Mouse (Mus musculus) embryo, embryonic 11.5 days (tissue): ENCODE results near the gene Ifnar1.
"Not testable (repeated sequence)": the region's sequence is repeated elsewhere in the genome, so short reads cannot be mapped to it uniquely, and the experiment has no call there.

ENCODE experiments used
- DNase-seq: peaks from one replicate; pipeline ENCODE4 v3.0.0-alpha.2; 2012; ENCODE audit warnings: low read depth, low spot score

Gene Ifnar1

DNA sequence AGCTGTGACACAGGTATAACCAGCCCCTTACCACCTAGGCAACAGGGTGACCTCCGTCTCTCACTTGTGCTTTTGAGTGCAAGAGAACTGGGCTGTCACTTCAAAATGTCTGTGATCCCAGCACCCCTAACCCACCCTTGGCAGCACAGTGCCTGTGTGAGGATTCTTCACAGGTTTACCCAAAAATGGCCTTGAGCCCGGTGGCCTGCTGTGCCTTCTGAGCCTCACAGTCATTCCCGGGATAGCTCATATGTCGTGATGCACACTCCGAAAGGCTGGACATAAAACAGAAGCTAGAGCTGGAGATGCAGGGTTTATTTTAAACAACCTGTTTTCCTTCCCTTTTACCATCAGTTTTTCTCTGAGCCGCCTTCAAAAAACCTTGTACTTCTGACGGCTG lies 19.7 kb downstream of the Ifnar1 start:
- no peak for DNase-seq

DNA sequence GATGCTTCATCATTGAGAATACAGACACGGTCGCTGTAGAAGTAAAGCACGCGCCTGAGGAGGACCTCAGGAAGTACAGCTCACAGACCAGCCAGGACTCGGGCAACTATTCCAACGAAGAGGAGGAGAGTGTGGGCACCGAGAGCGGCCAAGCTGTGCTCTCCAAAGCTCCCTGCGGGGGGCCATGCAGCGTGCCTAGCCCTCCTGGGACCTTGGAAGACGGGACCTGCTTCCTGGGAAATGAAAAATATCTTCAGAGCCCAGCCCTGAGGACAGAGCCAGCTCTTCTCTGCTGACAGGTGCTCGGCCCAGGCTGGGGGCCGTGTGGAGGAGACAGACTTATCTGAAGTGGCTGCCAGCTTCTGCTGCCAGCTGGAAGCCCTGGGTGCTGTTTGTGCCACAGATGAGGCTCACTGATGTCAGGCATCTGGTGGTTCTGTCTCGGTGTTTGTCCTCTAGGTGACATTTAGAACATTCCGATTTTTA lies 20.1 kb downstream of the Ifnar1 start:
- DNase-seq, result no peak

DNA sequence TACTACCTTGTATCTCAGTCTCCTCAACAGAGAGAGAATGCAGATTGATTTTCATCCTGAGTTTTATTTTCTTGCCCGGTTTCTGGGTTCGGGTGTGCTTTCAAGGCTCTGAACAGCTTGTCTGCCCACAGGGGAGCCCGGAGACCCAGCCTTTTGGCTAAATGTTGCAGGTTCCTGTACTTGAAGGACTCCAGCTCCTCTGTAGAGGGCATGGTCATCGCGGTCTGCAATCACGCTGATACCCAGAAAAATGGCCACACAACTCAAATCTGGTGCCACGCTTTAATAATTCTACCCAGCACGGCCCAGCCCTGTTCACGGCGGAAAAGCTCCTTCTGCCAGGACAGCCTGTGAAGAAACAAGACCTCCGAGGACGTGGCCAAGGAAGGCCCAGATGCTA lies 21.4 kb downstream of the Ifnar1 start:
- DNase-seq, result no peak

DNA sequence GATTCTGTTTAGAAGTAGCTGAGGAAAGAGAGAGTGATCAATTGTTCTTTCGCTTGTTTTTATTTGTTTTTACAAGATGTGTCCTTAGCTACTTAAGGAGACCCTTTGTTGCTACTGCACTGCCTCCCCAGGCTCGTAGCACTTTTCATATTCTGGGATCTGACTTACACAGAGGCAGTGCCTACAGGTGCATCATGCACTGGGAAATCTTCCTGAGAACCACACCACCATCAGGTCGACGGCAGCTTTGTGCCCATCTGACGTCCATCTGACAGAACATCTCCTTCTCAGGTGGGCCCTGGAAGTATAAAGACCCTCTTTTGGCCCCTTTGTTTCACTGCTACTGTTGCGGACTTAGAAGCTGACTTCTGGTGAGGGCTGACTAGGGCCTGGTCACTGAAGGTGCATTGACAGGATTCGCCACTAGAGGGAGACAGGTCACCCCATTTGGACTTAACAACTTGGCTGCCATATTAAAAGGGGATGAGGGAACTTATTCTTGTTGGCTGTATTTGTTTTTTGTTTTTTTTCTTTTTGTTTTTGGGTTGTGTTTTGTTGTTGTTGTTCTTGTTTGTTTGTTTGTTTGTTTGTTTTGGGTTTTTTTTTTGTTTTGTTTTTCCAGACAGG lies 27.2 kb downstream of the Ifnar1 start:
- peak; percentile 67 for DNase-seq

DNA sequence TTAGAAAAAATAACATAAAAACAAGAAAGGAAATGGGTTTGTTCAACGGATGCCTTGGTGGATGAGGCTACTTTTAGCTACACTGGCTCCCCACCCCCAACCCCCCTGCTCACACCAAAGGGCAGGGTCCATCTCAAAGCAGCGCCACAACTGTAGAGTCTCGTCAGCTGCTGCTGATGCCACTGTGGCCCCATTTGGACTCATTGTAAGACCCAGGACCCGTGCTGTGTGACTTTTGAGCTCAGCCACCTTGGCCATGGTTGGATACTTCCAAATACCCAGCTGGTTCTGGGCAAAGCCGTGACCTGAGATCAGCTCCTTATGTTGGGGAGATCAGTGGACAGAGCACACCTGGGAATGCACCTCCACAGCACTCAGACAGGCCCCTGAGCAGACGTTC lies 28.1 kb downstream of the Ifnar1 start:
- DNase-seq, result no peak

DNA sequence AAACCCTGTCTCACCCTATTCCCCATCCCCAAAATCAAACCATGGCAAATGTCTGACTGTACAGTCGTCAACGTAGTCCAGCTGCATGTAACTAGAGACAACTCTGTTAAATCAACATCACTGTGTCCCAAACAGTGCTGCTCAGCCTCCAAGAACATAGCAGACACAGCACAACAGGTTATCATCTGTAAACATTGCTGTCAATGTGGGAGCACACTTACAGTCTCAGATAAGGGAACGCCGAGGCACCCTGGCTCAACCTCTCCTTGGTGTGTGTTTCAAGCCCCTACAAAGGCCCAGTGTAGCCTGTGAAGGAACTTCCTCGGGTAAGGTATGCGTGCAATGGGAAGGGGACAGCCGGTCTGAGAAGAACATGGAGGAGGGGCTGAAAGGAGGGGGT lies 32.0 kb downstream of the Ifnar1 start:
- no peak for DNase-seq

DNA sequence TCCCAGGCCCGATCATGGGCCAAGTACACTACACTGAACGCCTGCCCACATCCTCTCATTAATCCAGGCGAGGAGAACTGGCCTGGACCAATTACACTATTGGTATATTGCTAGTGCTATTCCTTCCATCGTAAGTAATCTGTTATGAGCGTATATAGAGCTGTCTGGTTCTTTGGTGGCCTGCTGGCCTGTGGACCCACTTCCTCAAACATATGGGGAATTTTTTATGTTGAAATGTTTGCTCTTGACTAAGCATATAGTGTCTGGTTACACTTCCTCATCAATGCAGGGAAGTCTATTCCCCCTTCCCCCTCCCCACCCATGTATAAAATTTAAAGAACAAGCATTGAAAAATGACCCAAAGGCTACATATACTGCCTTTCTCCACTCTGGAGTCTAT lies 37.0 kb downstream of the Ifnar1 start:
- no peak for DNase-seq

DNA sequence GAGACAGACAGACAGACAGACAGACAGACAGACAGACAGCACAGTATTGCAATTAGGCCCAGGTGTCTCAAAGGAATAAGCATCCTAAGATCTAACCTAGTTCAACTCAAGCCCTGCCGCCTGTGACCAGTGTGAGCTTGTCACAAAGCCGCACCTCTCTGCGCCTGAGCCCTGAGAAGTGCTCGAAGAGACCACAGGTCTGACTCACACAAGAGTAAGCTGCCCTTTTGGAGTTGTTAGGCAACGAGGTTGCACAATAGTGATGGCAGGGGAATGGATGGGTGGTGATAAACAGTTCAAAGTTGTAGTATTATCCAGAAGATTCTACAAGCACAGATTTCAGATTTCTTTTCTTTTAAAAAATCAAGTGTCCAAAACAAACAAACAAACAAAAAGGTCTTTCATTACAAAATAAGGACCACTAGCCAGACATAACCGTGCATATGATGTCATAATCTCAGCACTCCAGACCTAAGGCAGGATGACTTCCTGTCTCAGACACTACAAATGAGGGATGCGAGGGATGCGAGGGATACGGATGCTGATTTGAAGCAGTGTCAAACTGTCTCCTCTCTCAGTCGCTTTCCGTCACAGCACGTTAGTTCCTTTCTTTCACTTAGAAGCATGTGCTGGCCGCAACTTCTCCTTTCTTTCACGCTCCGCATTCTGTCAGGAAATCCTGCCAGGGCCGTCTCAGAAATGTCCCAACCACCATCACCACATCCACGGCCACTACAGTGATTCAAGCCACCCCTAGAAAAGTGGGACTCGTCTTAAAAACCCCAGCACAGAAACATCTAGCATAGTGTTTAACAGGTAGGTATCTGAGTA lies 37.7 kb downstream of the Ifnar1 start:
- DNase-seq, result no peak

DNA sequence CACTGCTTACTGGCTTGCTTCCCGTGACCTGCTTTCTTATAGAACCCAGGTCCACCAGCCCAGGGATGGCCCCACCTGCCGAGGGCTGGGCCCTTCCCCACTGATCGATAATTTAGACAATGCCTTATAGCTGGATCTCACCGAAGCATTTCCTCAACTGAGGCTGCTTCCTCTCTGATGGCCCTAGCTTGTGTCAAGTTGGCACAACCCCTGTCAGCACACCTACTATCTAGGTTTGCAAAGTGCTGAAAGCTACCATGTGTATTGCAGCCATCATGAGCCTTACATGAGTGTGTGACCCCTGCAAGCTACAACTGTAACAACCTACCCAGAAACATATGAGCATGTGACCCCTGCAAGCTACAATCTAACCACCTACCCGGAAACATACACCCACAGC lies 39.2 kb downstream of the Ifnar1 start:
- no peak for DNase-seq

DNA sequence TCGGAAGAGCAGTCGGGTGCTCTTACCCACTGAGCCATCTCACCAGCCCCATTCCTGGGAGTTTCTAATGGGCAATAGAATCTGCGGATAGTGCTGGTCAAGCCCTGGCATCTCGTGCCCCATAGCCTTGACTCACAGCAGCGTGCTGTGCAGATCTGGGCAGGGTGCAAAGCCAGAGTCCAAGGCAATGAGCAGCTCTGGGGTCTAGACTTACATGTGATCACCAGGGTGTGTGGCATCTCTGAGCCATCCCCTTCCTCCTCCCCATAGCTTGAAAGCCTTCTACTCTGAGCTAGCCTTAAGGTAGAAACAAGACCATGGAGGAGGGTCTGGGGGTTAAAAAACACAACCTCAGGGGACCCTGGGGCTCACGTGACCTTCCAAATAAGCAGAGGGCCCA lies 41.2 kb downstream of the Ifnar1 start:
- DNase-seq, result no peak

DNA sequence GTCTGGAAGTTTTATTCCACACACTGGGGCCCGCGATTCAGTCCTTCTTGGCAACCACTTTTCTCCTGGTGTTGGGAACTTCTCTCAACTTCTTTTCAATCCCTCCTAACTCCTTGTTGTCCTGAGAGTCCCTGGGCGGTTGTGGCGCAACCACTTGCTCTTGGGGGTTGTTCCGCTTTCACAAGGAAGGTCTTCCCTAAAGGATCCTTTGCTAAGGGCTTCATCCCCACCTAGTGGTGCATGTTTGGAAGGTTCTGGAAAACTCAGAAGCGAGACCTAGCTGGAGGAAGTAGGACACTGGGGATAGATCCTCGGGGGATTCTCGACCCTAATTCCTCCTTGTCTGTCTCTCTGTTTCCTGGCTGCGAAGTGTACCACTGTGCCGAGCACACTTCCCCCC lies 42.0 kb downstream of the Ifnar1 start:
- DNase-seq, result no peak

DNA sequence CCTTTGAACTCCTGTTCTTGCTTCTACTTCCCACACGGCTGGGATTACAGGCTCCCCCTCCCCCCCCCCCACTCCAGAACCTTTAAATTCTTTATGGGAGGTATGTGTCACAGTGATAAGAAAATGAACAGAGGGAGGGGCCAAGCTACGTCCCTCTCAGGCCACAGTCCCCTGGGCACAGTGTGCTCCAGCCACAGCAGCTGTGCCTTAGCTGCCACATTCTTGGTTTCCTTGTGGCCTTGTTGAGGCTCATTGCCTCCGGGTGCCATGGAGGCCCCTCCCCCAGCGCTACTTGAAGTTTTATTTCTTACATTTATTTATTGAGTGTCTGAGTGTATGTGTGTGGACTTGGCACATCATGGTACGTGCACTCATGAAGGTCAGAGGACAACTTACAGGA lies 42.5 kb downstream of the Ifnar1 start:
- no peak for DNase-seq

DNA sequence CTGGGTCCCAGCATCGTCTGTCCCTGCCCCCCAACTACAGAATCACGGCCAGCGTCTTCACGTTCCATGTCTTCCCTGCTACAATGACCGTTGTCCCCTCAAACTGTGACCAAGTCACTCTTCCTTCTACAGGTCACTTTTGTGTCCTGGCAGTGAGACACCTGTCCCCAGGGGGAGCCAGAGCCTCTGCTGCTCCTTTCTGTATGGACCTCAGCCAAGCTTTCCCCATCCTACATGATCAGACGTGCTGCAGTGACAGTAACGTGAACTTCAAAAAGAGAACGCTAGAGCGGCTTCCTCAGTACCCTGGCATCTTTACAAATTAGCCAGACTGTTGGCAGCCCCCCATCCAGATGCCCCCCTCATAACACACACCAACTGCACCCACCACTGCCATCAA lies 43.5 kb downstream of the Ifnar1 start:
- DNase-seq, result no peak

DNA sequence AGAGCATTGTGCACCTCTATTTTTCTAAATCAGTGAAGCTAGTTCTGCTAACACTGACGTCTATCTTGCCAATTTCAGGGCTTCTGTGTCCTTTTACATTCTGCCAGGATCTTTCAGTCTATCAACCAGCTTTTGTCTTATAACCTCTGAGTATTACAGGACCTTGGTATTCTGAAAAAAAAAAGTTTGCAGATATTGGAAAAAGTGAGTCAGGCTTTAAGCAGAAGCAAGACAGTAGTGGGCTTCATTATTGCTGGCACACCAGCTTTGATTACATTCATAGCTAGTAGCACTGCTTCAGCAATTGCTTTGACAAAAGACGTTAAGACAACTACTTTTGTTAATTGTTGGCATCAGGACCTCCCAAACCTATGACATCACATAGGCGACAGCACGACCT lies 45.8 kb downstream of the Ifnar1 start:
- DNase-seq, result not testable (repeated sequence)

DNA sequence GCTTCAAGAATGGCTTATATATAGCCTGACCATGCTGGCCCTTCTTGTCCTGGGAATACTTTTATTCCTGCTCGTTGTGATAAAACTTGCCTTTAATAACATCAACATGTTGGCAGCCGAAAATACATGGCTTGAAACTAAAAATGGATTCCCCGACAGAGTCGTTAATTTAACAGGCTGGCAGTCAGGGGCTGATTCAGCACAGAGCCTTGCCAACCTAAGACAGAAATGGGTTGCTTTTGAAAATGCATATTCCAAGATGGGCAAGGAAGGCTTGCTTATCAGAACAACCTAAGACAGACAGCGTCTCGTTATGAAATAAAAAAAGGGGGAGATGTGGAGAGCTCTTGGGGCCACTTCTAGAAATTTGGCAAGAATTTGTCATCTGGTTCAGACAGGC lies 46.8 kb downstream of the Ifnar1 start:
- DNase-seq, result no peak

DNA sequence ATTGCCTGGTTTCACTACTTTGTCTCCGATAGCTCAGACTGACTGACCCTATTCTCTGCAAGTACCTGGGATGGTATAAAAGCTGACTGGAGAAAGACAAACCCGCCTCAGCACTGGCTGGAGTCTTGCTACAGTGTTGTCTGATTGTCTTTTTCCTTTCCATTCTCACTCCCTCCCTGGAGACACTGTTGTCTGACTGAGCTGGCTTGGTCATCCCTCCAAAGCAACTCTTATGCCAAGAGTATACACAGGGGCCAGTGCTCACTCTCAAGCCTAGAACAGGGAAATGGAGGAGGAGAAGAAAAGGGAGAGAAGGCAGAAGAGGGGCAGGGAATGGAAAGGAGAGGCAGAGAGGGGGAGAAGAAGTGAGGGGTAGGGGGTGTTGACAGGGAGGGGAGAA lies 47.4 kb downstream of the Ifnar1 start:
- DNase-seq, result no peak

DNA sequence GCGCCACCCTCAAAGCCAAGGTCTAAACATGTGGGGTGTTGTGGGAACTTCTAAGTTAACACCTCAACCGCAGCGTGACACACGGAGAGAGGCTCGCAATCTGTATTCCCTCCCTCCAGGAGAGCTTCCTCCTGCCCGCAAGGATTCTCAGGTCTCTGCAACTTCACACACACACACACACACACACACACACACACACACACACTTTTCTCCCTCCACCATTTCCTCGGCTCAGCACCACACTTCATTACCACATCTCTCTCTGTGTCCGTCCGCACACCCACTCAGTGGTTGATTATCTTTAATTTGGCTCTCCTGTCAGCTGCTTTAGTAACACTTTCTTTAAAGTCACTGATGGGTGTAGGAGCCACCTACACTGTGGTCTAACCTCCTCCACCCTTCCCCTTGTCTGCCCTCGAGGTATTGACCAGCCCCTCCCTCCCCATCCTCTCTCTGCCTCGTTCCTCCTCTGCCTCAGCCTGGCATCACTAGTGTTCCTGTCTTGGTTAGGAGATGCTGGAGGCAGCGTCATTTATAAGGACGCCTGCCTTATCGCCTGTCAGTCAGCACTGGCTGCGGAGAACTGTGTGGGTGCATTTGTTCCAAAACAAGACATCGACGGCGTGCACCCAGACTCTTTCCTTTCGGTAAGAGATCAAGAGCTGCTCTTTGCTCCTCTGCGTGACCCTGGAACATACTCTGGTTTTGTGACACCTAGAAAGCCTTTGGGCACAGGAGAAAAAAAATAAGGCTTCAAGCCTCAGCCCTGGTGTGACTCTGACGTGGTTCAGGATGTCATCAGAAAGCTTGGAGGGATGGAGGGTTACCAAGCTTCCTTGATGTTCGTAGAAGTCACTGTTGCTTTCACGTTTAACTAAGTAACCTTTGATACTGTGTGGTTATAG lies 48.3 kb downstream of the Ifnar1 start:
- no peak for DNase-seq

DNA sequence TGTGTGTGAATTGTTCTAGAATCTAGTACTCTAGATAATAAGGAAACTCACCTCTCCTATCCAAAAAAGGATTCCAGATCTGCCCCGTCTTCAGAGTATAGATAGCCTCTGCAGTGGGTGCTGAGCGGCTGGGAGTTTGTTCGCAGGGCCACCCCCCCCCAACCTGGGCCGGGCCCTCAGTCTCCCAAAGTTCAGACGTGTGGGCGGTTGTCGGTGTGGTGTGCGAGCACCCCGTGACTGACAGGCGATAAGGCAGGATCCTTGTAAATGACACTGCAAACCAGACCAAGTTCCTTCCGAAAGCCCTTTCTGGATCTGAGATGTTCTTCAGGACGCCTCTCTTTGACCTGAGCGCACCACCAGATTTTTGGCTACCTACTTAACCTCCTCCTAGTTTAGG lies 49.4 kb downstream of the Ifnar1 start:
- peak; percentile 97 for DNase-seq

DNA sequence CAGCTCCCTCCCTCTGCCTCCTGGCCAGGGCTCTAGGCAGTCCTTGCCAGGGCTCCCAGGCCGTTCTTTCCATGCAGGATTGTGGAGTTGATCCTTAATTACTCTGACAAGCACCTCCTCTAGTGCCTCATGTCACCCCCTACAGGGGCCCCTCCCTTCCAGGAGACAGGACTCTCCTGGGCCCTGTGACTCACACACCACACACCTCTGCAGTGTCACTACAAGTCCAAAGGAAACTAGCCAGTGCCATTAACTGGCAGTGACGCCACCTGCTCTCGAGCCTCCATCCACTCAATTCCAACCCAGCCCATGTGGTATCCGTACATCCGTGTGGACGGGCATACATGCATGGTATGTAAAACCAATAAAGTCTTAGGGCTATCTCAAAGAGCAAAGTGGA lies 49.9 kb downstream of the Ifnar1 start:
- no peak for DNase-seq

DNA sequence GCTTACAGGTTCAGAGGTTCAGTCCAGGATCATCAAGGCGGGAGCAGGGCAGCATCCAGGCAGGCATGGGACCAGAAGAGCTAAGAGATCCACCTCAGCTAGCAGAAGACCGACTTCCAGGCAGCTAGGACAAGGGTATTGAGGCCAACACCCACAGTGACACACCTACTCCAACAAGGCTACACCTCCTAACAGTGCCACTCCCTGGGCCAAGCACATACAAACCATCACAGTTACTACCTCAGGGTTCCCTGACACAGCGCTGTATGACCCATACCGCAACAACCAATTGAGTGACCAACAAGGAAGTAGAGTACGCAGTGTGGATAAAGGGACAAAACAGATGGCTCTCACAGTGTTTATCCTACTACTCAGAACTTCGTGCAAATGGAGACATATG lies 51.3 kb downstream of the Ifnar1 start:
- no peak for DNase-seq

DNA sequence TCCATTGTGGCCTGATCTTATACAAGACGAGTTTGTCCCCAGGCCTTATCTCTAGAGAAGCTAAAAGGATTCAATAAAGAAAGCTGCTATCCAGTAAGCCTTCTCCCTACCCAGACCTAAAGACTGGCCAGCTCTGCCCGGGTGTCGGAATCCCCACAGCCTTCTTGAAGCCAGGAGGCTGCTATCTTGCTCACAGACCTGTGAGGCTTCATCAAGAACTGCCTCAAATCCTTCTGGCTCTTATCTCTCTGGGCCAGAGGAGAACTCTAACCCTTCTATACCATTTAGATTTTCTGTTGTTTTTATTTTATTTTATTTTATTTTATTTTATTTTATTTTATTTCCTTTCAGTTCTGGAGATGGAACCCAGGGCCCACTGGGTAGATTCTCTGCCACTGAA lies 52.0 kb downstream of the Ifnar1 start:
- no peak for DNase-seq

DNA sequence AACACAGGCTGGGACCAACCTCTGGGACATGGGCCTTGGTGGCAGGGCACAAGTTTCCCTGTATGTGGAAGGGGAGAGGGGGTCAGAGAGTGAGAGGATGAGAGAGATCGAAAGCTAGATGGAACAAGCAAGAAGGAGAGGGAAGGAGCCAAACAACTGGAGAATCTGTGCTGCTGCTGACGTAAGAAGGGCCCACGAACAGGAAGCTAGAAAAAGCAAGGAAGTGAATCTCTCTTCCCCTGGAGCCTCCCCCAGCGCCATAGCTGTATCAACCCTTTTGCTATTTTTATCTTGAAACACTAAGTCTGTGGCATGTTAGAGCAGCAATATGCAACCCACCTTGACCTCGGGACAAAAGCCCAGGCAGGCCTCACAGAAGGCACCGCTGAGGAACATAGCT lies 53.0 kb downstream of the Ifnar1 start:
- DNase-seq, result no peak
